Mouse (Mus musculus) adrenal gland, postnatal 4 days (tissue): ENCODE data around the gene Cd274. TPM values are rescaled to one million over a fixed set of nuclear protein-coding genes. Genes with fewer than 3 reads are reported as not detected.

Experiments
- DNase-seq, 2 experiments: peaks; one replicate each; pipeline ENCODE4 v3.0.0; 2021 to 2022; ENCODE audit warnings: low spot score in 2 of 2, mixed read lengths in 2 of 2
- total RNA-seq, 2 experiments: library from RNA; stranded (reverse); gene quantifications; 2 replicates each; pipeline ENCODE4 v1.2.3; 2021

The Cd274 gene
- total RNA-seq, 2 experiments from 2014 or later, result 1.4 to 1.9 TPM

DNA sequence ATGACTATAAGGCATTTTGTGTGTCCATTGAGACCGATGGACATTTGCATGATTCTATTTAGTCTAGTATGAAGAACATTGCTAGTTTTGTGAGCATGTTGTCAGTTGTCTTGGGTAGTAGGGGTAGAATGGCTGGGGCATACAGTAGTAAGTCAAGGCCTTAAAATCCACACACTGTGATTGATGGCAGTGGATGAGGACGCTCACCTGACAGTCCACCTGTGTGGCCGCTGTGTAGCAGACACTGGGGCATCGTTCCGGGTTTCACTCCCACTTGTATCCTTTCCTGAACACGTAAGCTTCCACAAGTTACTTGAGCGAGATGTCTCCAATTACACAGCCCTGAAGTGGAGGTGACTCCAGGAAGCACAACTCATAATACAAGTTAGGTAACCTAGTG is 3.7 kb upstream of the Cd274 start:
- no peak for DNase-seq

DNA sequence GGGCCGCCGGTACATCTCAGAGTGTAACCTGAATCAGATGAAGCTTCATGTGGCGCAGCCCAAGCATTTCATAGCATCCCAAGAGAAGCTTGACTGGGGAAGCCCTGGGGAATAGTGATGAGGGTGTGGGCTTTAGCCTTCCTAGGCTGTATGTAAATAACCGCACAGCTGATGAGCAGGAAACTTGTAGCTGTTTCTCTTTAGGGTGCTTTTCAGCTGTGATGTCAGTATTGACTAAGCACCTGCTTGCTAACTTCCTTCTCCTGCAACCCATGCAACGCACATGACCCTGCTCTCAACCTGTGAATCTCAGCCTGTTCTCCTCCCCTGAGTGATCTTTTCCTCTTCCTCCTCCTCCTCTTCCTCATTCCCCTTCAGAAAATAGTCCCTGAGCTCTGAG is 3.2 kb upstream of the Cd274 start:
- no peak for DNase-seq

DNA sequence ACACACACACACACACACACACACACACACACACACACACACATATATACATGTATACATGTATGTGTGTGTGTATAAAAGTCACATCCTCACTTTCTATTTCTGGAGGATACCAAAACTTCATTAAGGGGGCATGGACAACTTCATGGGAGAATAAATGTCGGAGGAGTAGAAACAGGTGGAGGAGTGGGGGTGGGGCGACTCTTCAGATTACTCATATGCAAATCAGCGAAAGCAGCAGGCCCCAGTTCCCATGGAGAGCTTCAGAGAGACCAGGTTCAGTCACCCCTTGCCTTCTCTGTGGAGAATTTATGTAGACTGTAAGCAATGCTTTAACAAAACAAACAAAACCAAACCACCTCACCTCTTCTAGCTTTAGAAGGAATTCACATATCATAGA is 2.1 kb upstream of the Cd274 start:
- DNase-seq, result no peak

DNA sequence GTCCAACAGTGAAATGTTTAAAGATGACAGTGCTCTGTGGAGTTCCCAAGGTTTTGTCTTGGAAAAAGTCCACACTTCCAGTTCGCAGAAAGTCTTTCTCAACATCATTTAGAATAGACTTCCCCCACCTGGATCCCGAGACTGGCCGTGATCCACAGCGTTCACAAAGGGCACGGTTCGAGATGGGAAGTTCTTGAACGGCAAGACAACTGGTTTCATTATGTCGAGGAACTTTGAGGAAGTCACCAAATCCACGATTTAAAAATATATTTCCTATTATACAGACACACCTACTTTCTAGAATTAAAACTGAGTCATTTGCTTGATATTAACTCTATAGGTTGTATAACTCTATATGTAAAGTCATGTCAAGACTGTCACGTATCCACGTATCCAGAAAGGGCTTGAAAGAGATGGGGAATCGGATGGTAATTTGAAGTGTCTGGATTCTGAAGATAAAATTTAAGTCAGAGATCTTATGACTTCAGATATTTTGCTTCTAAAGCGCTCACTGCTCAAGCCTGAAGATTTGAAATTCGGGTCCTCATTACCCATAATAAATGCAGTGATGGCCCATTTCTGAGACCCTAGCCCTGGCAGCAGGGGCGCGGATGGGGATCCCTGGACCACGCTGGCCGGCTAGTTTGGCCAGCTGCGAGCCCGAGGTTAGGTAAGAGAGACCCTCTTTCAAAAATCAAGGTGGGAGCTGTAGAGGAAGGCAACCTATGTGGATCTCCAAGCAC is 858 bp upstream of the Cd274 start:
- no peak for DNase-seq

DNA sequence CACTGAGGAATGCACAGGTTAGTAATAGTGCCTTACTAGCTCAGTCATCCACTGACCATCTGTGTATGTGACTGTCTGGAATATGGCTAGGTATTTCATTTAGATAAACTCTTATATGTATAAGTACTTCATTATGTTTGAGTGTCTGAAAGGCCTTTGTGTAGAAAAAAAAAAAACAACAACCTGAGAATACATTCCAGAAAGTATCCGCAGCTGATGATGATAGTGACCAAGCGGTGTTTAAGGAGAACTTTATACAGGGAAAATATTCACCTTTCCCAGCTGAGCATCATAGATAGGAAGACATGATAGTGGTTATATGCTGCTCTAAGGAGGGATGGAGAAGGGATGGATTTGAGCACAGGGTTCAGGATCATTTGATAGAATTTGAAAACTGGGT is 786 bp downstream of the Cd274 start:
- no peak for DNase-seq

DNA sequence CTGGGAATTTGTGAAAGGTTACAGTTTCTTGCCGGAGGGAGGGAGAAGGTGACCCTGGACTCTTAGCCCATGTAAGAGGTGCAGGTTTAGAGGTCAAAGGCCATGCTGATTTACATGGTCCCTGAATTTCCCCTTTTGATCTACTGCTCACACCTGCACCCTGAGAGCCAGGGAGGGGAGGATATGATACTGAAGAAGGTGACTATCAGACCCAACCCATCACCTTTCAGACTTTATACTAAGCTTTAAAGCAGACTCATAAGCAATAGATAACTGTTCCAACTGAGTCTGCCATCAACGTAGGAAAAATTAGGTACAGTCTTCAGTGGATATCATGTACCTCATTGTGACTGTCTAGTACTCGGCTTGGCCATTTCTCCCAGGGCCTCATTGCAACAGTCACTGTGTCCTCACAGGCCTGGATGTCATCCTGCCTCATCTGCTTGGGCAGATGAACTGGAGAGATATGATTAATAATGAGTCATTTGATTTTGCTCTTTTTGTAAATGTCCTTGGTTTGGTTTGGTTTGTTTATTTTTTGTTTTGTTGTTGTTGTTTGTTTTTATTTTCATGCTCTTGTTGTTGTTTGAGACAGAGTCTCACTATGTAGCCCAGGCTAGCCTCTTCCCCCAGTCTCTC is 1.5 kb downstream of the Cd274 start:
- DNase-seq, result no peak

DNA sequence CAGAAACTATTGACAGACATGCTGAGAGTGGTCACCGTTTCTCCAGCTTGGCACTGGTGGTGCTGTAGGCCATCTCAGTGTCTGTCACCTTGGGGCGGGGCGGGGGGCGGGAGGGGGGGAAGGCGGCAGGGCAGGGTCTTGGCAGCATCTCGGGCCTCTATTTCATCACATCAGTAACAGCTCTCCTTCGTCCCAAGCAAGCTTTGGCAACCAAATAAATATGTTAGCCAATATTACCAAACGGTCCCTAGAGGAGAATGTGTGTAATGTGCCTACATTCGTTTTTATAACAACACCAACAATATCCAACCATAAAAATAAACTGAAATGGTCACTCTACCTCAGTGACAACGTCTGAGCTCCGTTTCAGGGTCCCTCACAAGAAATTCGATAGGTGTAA is 2.9 kb downstream of the Cd274 start:
- DNase-seq, result no peak

DNA sequence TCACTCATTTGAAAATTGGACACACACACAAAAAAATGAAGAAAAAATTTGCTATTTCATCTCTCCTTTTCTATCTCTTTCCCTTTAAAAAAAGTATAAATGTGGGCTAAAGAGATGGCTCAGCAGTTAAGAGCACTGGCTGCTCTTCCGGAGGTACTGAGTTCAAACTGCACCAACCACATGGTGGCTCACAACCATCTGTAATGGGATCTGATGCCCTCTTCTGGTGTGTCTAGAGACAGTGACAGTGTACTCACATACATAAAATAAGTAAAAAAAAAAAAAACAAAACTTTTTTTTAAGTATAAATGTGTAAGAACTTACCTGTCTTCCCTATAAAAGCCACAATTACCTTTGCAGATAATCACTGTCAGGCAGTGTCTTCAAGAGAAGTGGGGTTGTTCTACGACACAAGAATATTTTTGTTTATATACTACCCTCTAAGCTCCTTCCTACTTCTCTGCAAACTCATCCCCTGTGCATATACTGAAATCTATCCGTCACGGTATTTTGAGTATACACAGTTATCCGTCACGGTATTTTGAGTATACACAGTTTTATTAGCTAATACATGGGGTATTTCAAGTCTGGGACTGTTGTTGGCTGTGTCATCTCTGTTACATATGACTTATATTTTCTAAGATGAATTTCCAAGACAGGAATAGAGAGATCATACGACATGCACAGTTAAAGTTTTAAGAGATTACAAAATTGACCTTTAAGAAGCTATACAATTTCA is 3.5 kb downstream of the Cd274 start:
- DNase-seq, result no peak

DNA sequence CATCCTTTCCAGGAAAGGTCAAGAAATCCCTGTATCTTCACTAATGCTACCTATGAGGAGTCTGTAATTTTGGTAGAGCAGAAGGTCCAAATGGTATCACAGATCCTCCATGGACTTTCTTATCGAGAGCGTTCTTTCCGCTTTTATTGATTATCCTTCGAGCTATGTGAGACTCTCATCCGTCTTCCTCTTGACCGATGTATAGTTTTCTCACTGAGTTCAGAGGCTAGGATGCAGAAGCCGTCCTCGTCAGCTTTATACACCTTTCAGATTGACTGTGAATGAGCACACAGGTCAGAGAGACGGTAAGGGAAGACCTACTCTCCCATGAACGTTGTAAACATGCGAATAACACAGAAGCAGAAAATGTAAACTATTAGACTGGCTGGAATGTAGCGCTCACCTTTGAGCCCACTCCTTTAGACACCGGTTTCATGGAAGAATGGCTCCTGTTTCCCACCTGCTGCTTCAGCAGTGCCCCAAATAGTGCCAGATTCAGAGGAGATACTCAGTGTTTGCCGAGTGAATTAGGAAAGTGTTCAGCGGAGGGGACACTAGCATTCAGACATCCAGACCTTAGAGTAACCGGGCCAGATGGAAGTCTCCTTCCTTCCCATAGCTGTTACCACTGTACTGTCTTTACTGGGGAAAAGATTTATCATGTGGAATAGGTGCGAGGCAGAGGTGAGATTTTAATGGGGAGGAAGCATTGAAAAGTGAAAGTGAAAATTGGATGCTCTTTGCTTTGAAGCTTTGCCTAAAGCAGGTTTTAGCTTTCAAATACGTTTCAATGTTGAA is 4.2 kb downstream of the Cd274 start:
- DNase-seq, result no peak

DNA sequence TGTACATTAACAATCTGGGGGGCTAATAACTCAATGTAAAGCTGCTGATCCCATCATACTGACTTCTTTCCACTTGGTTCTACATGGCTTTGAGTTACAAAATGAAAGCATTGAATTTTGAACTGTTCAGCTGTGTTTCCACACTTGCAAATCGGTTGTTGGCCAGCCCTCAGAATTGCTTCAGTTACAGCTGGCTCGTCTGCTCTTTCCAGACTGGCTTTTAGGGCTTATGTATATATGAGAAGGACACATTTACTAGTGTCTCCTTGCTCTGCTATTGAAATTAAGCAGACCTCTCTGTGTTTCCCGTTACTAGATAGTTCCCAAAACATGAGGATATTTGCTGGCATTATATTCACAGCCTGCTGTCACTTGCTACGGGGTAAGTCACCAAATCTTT is 4.9 kb downstream of the Cd274 start:
- DNase-seq, result no peak

DNA sequence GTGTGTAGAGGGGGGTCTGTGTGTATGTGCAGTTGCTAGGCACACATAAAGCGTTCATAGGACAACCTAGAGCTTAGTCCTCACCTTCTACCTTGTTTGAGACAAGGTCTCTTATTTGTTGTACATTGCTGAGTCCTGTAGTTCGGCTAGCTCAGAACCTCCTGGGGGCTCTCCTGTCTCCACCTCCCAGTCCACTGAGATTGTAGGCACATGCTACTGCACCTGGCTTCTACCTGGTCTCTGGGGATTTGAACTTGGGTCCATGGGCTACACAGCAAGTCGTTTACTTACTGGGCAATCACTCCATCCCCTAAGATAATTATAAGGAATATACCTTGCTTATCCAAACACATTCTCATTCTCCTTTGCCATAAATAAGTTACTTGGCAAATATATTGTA is 5.4 kb downstream of the Cd274 start:
- DNase-seq, result no peak

DNA sequence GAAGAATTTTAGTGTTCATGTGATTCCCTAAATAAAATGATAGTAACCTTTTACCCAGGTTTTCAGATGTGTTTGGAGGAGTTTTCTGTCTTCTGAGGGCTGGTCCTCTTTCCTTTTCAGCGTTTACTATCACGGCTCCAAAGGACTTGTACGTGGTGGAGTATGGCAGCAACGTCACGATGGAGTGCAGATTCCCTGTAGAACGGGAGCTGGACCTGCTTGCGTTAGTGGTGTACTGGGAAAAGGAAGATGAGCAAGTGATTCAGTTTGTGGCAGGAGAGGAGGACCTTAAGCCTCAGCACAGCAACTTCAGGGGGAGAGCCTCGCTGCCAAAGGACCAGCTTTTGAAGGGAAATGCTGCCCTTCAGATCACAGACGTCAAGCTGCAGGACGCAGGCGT is 6.2 kb downstream of the Cd274 start:
- DNase-seq, result no peak

DNA sequence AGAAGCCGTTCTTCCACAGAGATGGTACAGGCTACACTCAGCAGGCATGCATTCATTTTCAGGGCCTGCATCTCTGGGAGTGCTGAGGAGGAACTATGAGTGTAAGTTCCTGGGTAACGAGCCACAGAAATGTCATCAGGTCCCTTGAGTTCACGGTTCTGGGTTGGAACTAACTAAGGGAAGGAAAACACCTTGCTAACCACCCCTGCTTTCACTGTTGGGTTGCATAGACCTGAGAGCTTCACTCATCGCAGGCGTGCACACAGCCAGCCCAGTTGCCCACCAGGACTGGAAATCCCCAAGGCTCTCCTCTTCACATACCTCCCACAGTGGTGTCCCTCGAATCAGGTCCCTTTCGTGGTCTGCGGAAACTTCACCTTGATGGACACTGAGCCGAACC is 7.7 kb downstream of the Cd274 start:
- DNase-seq, result no peak

DNA sequence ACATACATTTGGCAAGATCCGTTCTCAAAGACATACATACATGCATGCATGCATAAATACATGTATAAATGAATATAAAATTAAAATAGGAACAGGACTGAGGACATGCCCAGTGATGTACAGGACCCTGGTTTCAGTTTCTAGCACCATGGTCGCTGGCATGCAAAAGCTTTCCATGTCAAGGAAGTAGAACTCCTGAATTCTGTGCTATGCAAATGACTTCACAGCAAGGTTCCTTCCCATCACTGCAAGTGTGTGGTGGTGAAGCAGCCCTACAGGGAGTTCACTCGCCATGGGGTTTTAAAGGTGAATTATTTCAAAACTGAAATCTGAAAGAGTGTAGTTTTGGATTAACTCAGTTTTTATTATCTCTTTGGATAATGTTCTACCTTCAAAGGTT is 9.1 kb downstream of the Cd274 start:
- no peak for DNase-seq

DNA sequence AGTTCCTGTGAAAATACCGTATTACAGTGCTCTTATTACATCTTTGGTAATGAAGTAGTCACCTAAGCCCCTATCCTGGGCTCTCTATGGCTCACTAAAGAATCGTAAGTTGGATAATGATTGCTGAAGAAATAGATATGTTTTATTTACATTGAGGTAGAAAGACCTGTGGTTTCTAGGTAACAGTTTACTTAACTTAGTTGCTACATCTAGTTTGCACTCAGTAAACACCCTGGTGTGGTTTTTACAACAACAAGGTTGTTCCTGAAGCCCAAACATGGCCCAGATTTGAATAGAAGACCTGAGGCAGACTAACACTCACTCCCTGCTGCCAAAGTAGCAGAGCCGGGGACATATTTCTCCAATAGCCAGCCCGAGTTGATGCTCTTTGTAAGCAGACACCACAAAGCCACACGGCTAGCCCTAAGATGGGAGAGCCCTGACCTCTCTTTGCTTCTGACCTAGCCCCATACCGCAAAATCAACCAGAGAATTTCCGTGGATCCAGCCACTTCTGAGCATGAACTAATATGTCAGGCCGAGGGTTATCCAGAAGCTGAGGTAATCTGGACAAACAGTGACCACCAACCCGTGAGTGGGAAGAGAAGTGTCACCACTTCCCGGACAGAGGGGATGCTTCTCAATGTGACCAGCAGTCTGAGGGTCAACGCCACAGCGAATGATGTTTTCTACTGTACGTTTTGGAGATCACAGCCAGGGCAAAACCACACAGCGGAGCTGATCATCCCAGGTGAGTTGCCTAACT is 12.8 kb downstream of the Cd274 start:
- DNase-seq, result no peak

DNA sequence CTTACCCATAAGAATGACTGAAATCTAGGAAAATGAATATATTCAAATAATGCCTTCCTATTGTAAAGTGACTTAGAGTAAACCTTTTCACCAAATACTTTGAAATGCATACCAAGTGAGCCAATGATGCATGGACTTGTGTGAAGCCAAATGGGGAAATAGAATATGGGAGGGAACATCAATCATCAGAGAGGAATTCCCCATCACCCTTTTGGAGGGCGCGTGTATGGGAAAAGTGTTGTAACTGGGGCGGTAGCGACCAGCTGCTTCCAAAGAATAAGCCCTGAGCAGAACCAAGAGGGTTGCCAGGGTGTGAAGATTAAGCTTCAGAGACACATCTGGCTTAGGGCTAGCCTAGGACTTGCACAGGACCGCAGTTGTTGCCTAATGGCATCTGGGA is 16.1 kb downstream of the Cd274 start:
- DNase-seq, result no peak

DNA sequence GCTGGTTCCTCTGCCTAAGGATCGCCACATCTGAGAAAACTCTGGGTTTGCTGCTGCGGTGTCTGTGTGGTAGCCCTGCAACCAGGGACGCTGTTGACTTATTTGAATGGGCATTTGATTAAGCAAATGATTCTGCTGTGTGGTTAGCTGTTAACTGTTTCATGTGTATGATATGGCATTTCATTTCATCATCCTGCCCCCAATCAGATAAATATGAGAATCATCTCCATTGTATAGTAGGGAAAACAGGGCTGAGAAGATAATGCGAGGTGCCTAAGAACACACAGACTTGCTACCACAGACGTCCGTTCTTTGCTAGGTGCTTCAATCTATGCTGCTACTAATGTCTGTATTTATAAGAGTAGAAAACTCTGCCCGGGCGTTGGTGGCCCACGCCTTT is 17.2 kb downstream of the Cd274 start:
- no peak for DNase-seq

DNA sequence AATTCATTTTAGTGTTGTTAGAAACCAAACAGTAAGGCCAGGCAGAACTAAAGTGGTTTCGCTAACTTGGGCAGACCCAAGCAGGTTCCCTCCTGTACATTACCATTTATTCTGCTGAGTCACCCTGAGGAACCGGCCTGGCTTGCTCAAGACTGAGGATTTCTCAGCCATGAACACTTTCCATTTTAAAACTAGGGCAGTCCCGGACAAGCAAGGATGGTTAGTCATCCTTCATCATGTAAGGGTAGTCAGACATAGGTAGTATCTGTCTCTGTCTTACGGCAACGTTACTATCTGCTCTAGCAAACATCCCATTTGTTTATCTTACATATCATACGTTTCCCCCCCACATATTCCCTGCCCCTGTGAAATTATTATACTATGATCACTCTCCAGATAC is 17.7 kb downstream of the Cd274 start:
- DNase-seq, result no peak

DNA sequence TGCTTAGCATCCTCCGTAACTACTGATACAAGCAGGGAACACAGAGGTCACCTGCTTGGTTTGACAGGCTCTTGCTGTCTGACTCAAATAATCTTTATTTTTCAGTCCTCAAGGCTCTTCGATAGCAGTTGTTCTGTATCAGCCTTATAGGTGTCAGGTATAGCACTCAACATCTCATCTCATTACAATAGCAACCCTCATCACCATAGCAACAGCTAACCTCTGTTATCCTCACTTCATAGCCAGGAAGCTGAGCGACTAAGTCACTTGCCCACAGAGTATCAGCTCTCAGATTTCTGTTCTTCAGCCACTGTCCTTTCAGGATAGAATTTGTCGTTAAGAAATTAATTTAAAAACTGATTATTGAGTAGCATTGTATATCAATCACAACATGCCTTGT is 18.6 kb downstream of the Cd274 start:
- no peak for DNase-seq

DNA sequence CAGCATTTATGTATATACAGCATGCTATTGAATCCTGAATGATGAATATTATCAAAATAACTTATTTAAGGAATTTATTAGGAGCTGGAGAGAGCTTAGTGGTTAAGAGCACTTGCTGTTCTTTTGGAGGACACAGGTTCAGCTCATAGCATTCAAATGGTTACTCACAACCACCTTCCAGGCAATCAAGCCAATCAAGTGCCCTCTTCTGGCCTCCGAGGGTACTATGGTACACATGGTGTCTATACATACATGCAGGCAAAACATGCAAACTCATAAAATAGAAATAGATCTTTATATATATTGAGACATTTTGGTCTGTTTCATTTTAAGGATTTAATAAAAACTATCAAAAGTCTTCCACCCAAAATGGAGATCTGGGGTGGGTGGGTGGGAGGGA is 21.6 kb downstream of the Cd274 start:
- no peak for DNase-seq

DNA sequence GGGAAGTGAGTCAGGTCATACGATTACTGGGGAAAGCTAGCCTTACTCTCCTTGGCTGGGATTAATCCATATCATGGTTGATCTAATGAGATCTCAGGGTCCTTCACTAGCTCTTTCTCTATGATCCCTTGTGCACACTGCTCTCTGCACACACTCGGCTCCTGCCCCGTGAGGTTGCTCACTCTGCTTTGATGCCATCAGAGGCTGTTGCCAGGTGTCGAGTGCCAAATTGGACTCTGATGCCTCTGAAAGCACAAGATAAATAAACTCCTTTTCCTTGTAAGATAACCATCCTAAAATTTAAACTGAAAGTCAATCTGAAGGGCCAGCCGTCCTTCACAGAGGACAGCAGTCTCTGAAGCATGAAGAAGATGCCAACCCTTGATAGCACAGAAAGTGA is 23.2 kb downstream of the Cd274 start:
- DNase-seq, result no peak
